Mouse (Mus musculus): ENCODE data around the gene Stub1.

Stub1 gene

DNA sequence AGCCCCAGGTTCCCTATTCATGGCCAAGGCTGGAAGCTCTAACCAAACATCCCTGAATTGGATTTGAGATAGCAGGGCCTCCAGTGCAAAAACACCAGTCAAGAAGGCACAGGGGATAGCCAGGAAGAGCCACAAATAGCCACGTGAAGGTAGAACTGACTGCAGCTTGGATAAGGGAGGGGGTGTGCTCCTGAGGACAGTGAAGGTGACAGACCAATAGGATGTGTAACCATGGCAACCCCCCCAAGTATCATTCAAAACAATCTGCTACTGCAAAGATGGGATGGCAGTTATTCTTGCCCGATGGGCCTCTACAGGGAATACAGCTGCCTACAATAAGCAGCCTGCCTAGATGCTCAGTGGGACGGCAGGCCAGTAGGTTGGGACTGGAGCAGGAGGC is 4.3 kb upstream of the Stub1 start:
- in situ Hi-C loops (cut with MboI, MseI), result no loop called here

- in situ Hi-C loops (cut with MboI, MseI), result no loop called here
These were observed 3.8 kb upstream of the Stub1 start, which contains the start of gene Rhbdl1 for GRCm38 (mm10) chr17:25837076-25837410. Rhbdl1 (minus strand) TSS chr17:25837295.

DNA sequence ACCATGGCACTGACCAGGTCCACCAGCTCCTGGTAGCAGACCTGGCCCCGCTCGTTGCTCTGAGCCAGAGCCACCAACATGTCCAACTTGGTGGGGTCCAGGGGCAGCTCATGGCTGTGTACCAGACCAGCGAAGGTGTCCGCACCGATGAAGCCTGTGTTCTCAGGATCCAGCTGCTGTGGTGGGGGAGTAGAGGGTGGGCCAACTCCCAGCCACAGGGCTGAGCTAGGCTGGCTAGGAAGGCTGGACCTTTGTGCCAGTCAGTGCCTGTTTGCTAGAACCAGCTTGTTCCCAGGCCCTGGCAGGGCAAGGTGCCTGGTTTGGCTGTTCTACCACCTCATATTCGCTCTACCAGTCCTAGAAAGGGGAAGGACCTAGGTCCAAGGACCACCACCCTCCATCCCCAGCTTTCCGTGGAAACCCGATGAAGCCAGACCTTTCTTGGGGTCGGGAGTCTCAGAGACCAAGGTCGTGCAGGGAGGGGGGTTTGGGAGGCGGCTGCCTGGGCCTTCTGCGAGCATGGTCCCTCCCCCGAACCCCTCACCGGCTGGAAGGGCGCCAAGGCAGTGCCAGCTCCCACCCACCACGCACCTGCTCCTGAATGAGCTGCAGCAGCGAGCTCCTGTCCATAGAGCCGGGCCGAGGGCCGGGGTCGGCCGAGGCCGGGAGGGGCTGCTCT is 3.3 kb upstream of the Stub1 start:
- in situ Hi-C loops (cut with MboI, MseI), result no loop called here

DNA sequence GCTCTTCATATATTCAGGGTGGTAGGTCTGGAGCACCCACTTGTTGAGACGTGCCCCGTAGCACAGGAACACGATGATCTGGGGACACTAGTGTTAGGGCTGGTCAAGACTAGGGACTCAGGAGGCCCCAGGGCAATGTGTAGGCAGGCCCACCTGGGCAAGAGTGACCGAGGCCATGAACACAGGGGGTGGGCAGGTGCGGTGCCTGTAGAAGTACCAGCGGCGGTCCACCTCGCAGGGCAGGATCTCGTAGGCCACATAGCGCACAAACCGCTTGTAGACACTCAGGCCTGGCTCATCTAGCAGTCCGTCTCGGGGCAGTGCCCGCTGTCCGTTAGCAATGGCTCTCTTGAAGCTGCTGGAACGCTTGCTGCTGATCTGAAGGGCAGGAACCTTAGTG is 2.6 kb upstream of the Stub1 start:
- in situ Hi-C loops (cut with MboI, MseI), result no loop called here

- in situ Hi-C loops (cut with MboI, MseI), result no loop called here
These were observed 2.1 kb upstream of the Stub1 start for GRCm38 (mm10) chr17:25835301-25835700.

DNA sequence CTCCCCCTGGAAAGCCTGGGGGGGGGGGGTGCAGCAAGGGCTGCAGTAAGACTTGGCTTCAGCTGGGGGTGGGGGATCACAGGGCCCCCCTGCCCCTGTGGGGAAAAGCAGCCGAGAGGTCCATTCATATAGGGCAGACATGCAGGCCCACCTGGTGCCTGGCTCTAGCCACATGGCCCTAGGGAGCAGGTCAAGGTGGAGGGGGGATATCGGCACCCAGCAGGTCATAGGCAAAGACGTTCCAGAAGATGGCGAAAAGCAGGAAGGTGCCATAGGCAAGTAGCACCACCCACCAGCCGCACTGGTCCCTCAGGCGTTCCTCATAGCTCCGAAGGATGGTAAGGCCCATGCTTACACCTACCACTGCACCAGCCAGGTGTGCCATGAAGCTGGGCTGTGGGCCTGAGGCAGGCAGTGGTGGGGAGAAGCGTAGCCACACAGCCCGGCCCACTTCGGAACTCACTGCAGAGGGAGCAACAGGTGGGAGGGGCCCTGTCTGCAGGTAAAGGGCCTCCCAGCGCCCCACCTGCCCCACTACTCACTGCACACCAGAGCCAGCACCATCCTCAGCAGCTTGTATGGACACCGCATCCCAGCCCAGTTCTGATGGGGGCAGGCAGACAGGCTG is 1.5 kb upstream of the Stub1 start:
- in situ Hi-C loops (cut with MboI, MseI), result no loop called here

GRCm38 (mm10) chr17:25833961-25834594 is 874 bp upstream of the Stub1 start:
- in situ Hi-C loops (cut with MboI, MseI), result no loop called here

- in situ Hi-C loops (cut with MboI, MseI), result no loop called here
These were observed 541 bp downstream of the Stub1 start for GRCm38 (mm10) chr17:25832436-25833290.

- in situ Hi-C loops (cut with MboI, MseI), result no loop called here
These were observed 1.5 kb downstream of the Stub1 start for GRCm38 (mm10) chr17:25831451-25832281.

- in situ Hi-C loops (cut with MboI, MseI), result no loop called here
These were observed 2.3 kb downstream of the Stub1 start for GRCm38 (mm10) chr17:25830806-25831431.

DNA sequence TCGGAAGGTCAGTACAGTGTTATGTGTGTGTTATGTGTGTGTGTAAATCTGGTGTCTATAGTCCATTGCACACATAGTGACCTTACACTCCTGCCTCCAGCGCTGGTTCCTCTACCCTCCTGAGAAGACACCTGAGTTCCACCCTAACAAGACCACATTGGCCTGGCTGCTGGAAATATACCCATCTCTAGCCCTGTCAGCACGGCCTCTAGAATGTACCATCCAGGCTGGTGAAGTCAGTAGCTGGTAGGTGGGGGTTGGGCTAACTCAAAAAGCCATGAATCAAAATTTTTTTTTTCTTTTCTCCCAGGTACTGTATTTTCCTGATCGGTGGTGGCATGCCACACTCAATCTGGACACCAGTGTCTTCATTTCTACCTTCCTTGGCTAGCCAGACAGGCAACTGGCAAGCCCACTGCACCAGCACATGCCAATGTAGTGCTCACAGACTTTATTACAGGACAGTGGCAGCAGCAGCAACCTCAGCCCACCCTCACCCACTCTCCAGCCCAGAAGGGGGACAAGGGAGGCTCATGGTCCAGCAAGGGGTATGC is 2.9 kb downstream of the Stub1 start:
- in situ Hi-C loops (cut with MboI, MseI), result no loop called here

GRCm38 (mm10) chr17:25829558-25830017 is 3.6 kb downstream of the Stub1 start:
- in situ Hi-C loops (cut with MboI, MseI), result loop anchor here in 1 of 2 experiments (10.0 kb wide), 1 partner anchor 1715 kb away; no protein-coding TSS in a partner anchor

DNA sequence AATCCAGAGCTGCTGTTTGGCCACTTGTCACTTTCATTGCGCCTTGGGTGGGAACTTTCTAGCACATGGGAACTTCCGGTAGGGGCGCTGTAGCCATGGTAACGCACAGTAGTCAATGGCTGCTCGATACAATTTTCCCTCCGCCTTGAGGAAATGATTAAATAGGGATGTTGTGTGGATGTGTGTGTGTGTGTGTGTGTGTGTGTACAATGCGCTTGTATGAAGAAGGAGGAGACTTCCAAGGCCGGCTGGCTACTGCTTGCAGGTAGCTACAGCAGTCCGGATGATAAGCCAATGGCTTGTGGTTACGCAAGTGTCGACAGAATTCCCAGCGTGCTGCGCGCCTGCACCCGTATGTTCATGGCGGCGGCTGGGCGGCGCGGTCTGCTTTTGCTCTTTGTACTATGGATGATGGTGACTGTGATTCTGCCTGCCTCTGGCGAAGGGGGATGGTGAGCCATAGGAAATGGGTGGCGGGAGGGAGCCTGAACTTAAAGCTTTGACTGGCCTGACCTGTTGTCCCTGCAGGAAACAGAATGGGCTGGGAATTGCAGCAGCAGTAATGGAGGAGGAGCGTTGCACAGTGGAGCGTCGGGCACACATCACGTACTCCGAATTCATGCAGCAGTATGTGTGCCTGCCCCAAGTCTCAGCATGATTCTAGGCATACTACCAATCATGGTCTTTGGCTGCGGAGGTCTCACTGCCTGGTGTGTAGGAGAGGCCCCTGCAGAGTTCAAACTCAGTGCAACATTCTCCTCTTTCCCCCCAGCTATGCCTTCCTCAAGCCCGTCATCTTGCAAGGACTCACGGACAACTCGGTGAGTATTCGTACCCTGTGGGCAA is 4.3 kb downstream of the Stub1 start, which contains the start of gene Jmjd8:
Jmjd8 (plus strand) TSS at position 156 of the 846 bp plus-strand sequence.
- in situ Hi-C loops (cut with MboI, MseI), result loop anchor here in 1 of 2 experiments (10.0 kb wide), 1 partner anchor 1716 kb away; no protein-coding TSS in a partner anchor

DNA sequence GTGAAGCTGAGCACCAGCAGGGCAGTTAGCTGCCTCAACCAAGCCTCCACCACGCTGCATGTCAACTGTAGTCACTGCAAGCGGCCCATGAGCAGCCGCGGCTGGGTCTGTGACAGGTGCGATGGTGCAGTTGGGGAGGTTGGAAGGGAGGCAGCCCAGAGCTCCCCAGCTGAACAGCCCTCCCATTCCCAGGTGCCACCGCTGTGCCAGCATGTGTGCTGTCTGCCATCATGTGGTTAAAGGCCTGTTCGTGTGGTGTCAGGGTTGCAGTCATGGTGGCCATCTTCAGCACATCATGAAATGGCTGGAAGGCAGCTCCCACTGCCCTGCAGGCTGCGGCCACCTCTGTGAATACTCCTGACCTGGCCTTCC is 5.0 kb downstream of the Stub1 start:
- in situ Hi-C loops (cut with MboI, MseI), result loop anchor here in 1 of 2 experiments (10.0 kb wide), 1 partner anchor 1717 kb away; no protein-coding TSS in a partner anchor

- in situ Hi-C loops (cut with MboI, MseI), result loop anchor here in 1 of 2 experiments (10.0 kb wide), 1 partner anchor 1717 kb away; no protein-coding TSS in a partner anchor
These were observed 5.5 kb downstream of the Stub1 start for GRCm38 (mm10) chr17:25827546-25828222.

DNA sequence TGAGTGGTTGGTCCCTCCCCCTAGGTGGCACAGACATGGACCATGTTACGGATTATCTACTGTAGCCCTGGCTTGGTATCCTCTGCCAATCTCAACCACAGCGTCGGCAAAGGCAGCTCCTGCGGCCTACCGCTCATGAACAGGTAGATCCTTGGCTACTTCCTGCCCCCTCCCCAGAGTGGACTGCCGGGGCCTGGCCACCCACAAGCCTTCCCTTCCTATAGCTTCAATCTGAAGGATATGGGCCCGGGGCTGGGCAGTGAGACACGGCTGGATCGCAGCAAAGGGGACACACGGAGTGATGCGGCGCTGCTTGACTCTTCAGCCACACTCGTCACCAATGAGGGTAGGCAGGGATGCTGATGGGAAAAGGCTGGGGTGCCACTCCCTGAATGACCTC is 6.2 kb downstream of the Stub1 start:
- in situ Hi-C loops (cut with MboI, MseI), result loop anchor here in 1 of 2 experiments (10.0 kb wide), 1 partner anchor 1718 kb away; no protein-coding TSS in a partner anchor

DNA sequence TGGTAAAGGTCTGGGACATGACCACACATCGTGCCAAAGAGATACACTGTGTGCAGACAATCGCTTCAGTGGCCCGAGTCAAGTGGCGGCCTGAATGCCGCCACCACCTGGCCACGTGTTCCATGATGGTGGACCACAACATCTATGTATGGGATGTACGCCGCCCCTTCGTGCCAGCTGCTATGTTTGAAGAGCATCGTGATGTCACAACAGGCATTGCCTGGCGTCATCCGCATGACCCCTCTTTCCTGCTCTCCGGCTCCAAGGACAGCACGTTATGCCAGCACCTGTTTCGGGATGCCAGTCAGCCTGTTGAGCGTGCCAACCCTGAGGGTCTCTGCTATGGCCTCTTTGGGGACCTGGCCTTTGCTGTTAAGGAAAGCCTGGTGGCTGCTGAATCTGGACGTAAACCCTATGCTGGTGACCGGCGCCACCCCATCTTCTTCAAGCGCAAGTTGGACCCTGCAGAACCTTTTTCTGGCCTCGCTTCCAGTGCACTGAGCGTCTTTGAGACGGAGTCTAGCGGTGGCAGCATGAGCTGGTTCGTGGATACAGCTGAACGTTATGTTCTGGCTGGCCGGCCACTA is 7.1 kb downstream of the Stub1 start:
- in situ Hi-C loops (cut with MboI, MseI), result loop anchor here in 1 of 2 experiments (10.0 kb wide), 1 partner anchor 1719 kb away; no protein-coding TSS in a partner anchor

DNA sequence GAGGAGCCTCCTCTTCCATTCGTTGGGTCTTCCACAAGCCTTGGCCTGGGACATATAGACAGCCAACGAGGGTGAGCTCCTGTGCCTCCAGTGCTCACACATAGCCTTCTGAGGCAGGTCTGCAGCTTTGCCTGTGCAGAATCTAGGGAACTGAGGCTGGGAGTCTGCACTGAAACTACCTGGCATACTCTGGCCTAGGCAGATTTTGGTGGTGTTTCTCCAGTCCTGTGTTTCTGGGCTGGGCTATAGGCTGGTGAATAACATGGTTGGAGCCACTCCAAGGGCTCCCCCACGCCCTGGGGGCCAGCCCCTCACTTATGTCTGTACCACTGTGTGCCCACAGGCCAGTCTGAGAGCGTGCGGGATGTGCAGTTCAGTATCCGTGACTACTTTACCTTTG is 7.9 kb downstream of the Stub1 start:
- in situ Hi-C loops (cut with MboI, MseI), result loop anchor here in 1 of 2 experiments (10.0 kb wide), 1 partner anchor 1719 kb away; no protein-coding TSS in a partner anchor
